Mouse (Mus musculus): ENCODE data around the gene Lmbrd1.
"Not testable (repeated sequence)": the region's sequence is repeated elsewhere in the genome, so short reads cannot be mapped to it uniquely, and the experiment has no call there.

The Lmbrd1 gene

DNA sequence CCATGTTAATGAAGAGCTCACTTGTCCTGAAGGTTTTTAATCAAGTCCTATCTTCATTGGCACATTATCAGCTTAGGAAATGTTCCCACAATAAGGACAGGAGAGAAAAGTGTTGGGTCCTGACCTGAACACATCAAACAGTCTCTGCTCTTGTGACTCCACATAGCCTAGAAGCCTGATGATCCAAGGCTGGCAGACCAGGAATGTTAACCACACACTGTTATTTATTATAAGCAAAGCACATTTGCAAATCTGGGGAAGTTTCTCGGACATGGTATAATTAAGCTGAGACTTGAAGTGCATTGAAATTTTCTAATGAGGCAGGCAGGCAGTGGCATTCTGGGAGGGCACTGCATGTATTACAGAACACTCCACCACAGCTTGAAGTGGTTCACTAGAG lies 41.8 kb downstream of the Lmbrd1 start:
- no peak for DNase-seq (ENCODE audit: low spot score in 2 of 2)

DNA sequence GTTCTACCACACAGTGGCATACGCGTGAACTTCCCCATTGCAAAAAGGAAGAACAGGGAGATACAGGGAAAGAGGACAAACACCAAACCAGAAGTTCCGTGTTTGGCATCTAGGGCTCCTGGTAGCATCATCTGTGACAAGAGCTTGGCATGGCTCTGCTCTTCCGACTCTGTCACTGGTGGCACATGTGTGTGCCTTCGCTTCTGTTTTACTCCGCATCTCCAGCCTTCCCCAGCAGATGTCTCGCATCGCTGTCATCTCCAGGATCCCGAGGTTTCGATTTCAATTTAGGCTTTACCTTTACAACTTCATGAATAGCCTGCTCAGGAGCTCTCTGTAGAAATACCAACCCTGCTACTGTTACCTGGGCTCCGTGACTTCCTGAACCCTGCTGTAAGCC lies 51.4 kb downstream of the Lmbrd1 start:
- DNase-seq (ENCODE audit: low spot score in 2 of 2) = no peak

DNA sequence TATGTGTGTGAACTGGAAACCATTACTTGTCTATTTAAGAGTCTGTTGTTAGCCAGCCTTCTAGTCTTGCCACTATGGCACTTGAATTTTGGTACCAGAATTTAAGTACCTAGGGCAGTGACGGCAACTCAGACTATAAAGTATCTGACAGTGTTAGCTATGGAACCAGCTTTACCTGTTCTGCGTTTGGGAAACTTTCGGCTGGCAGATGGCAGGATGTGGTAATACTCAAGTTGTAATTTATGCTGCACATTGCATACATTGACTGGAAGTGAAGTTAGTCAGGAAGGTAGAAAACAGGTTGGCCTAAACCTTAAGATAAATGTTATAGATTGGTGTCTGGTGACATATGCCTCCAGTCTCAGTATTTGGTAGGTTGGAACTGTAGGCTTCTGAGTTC lies 53.9 kb downstream of the Lmbrd1 start:
- DNase-seq (ENCODE audit: low spot score in 2 of 2) = no peak

DNA sequence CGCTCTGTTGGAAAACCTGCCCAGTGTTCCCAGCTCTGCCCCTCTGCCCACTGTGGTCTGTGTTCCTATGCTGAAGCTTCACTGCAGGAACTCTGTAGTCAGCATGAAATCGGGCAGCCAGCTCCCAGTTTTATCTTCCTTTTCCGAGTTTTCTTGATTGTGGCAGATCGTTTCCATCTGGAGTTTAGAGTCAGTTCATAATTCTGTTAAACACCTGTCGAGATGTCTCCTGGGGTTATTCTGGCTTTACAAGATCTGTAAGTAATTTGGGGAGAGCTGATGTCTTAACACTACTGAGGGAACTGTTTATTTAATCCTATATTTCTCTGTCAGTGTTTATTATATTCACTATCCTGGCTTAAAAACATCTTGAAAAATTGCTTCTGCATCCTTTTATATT lies 56.4 kb downstream of the Lmbrd1 start:
- DNase-seq (ENCODE audit: low spot score in 2 of 2) = no peak

DNA sequence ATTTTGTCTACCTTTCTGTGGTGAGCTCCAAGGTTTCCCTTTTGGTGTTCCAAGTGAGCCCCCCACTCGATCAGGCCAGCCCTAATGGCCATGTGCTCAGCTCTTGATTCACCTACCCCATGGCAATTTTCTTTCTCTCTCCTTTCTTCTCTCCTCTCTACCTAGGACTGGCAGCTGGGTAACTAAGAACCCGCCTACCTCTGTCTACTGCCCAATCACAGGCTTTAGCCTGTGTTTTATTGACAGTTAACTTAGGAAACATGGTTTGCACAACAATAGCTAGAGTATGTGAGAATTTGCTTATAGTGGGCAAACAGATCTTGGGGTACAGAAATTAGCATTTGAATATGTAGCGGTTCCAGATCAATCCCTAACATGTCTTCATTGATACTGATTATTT lies 62.5 kb downstream of the Lmbrd1 start:
- DNase-seq (ENCODE audit: low spot score in 2 of 2) = no peak

DNA sequence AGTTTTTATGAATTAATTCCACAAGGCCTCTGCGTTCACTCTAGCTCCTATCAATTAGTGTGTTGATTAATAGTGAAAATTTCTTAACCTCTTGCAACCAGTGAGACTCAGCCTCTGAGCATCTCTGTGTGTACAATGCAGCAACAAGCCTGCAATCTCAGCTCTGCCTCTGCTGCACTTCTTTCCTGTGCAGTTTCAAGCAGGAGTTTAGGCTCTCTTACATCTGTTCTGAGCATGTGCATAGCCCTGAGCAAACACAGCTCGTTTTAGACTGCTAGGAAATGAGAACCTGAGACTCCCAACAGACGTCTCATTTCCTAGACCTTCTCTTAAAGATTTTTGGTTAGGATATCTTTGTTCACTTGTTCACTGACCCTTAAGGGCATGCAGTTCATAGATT lies 63.1 kb downstream of the Lmbrd1 start:
- no peak for DNase-seq (ENCODE audit: low spot score in 2 of 2)

DNA sequence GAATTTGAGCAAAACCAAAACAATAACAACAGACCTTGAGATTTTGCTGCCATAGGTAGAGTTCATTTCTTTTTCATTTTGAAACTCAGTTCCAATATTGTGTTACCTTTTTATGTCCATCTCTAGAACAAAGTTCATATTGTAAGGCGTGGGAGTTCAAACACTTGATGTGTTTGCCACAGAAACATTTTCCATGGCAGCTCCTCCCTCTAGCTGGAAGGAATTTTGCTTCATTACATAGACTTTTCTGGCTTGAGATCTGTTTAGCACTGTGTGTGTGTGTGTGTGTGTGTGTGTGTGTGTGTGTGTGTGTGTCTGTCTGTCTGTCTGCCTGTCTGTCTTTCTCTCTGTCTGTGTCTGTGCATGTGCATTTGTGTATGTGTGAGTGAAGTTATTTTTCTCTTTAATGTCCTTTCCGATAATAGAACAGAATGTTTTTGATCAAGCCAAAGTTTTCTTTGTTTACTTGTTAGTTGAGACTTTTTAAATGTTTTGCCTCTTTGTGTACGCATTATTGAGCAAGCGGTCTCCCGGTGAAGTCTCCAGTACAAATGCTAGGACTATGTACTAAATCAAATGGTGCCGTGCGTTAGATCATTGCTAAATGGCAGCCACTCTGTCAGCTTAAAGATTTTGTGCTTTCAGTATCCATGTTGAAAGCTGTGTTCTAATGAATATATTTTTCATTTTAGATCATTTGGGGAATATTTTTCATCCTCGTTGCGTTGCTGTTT lies 64.9 kb downstream of the Lmbrd1 start:
- DNase-seq (ENCODE audit: low spot score in 2 of 2) = no peak

DNA sequence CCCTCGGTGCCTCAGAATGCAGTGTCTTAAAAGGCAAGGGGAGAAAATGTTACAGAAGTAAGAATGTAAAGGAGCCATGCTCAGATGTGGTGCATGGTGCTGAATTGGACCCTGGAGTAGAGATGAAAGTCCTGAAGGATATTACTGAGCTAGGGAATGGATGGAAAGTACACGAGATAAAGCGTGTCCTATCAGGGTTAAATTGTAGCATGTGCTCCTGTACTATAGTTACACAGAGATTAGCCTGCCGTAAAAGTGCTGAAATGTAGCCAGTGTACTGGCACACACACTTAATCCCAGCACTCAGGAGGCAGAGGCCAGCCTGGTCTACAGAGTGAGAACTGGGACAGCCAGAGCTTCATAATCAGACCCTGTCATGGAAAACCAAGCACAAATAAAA lies 74.3 kb downstream of the Lmbrd1 start:
- no peak for DNase-seq (ENCODE audit: low spot score in 2 of 2)

DNA sequence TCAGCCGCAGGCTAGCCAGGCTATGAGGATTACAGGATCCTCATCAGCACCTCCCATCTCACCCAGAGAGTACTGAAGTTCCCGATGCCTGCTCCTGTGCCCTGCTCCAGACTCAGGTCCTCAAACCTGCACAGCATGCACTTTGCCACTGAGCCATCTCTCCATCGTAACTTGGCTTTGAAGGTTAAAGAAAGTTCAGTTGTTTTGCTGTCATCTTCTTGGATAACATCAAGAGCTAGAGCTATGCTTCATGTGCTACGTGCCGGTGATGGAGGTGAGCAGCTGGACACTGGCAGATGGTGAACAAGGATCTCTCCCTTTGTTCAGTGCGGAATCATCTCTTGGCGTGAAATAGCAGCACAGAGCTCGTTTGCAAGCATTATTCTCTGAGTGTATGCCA lies 80.1 kb downstream of the Lmbrd1 start:
- no peak for DNase-seq (ENCODE audit: low spot score in 2 of 2)

DNA sequence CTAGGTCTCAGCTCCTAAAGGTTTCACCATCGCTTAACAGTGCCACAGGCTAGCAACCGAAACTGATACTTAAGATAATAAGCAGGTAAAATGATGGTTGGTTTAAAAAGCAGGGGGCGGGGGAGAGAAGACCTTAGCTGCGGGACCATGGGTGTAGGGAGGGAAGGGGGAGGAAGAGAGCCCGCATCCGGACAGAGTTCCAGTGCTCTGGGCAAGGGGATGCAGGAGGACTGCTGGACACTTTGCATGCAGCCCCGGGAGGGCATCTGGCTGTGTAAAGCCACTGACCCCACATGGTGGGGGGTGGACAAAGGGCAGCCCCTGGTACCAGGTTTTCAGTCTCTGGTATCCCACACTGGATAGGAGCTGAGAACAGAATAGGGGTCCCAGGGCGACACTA lies 88.0 kb downstream of the Lmbrd1 start:
- no peak for DNase-seq (ENCODE audit: low spot score in 2 of 2)

DNA sequence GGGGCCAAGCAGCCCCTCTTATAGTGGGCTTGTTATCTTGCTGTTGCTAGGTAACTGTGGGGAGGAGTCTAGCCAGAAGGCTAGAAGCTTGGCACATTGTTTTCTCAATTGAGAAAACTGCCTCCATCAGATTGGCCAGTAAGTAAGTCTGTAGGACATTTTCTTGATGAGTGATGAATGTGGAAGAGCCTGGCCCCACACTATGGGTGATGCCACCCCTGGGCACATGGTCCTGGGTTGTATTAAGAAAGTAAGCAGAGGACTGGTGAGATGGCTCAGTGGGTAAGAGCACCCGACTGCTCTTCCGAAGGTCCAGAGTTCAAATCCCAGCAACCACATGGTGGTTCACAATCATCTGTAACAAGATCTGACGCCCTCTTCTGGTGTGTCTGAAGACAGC lies 88.8 kb downstream of the Lmbrd1 start:
- not testable (repeated sequence) for DNase-seq (ENCODE audit: low spot score in 2 of 2)

DNA sequence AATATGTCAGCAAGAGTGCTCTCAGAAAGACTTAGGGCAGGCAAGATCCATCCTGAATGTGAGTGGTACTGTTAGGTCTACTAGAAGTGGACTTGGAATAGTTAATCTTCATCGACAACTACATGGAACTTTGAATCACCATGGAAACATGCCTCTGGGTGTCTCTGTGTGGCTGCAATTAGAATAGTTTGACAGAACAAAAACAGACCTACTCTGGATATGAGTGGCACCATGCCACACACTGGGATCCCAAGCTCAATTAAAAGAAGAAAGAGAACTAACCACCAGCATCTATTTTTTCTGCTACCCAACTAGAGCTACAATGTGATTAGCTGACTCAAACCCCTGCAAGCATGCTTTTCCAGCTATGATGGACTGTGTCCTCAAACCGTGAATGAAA lies 95.2 kb downstream of the Lmbrd1 start:
- DNase-seq (ENCODE audit: low spot score in 2 of 2) = no peak

DNA sequence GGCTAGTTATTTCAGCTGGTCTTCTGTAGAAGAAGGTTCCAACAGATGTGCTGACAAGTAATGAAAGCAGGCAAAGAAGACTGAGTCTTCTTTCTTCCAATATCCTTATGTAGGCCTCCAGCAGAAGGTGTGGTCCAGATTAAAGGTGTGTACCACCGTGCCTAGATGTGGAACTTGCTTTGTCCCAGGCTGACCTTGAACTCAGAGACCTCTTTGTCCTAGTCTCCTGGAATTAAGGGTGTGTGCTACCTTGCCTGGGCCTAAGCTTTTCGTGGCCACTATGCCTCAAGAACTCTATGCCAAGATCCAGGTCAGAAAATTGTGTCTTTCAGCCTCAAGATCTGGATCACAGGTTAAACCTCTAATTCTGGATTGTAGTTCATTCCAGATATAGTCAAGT lies 98.1 kb downstream of the Lmbrd1 start:
- no peak for DNase-seq (ENCODE audit: low spot score in 2 of 2)

DNA sequence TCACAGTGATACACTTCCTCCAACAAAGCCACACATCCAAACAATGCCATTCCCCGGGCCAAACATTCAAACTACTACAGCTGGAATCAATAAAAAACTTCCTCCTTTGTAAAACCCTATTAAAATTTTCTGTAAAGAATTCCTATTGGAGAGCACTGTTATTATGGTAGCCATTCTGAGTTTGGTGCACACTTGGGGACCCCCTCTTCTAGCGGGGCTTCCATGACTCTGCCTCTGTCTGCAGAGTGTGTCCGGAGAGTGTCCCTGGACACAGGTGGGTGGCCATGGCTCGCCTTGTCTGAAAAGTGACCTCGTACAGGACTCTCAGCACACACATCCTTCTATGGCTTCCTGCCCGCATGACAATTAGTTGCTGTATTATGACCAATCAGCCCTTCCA lies 114.7 kb downstream of the Lmbrd1 start:
- DNase-seq (ENCODE audit: low spot score in 2 of 2) = no peak

DNA sequence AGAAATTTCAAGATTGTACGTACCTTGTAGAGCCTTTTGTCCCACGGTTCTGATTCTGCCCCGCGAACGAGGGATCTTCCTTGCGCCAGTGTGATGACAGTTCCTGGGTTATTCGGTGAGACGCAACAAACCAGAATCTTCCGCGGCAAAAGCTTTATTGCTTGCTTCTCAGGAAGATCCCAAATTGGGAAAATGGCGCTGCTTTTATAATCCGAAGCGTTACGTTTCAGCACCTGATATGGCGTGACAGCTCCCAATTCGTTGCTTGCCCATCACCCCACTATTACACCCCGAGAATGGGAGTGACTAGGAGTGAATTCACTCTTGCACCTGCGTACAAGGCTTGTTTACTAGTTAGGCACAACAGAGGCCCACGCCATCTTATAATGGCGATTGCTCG lies 129.5 kb downstream of the Lmbrd1 start:
- not testable (repeated sequence) for DNase-seq (ENCODE audit: low spot score in 2 of 2)
